Comparison of ENCODE assay signal across 12 mouse cellular contexts in the genomic region with DNA sequence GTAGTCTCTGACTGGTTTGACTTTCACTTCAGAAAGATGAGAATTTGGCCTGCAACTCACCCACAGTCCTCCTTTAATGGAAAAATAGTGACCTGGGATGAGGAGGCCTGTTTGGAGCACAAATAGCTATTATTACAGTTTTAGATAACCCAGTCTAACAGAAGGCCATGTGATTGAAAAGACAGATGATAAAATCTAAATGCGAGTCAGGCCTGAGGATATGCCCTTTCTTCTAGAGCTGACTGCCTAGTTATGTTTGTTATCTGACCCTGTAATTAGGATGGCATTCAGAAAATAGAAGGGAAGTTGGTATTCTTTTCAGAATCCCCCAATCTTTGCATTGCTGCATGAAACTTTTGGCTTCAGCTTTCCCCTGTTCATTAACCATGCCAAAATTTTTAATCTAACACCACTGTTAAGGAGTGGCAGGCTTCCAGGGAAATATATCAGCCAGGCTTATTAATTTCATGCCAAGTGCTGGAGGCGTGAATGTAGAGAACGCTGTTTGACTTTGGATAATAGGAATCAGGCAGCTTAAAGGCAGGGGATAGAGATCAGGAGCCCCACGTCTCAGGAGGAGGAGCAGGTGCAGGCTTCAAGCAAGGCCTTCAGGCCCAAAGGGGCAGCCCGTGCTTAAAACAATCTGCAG.
DNase-seq lines count a peak whose midpoint lies in the region; ATAC-seq lines count a peak whose summit lies in the region.
"Had no signal": no experiment of that assay in that cellular context is flagged by ENCODE, and none has a peak within 500 bp of the region (broad histone marks: within the 10 kb centered on the region; RNA-seq: fewer than 3 reads in every experiment).

No protein-coding gene starts in this region.

- H3K36me3 ChIP-seq in liver, embryonic 12.5 days, result no peaks in the 10 kb centered on the region

- H3K27me3 ChIP-seq in liver, embryonic 12.5 days (replicated peaks), result no peaks in the 10 kb centered on the region

- no peak overlapping the region for H3K27ac ChIP-seq in liver, embryonic 12.5 days

- no peak for ATAC-seq in liver, embryonic 12.5 days

- WGBS in liver, embryonic 12.5 days (ENCODE audit: insufficient replicate concordance), result 50% methylated on average over 5 of the region's 5 CpGs

- no peaks in the 10 kb centered on the region for H3K9me3 ChIP-seq in liver, embryonic 12.5 days (replicated peaks)

- no peaks in the 10 kb centered on the region for H3K4me1 ChIP-seq in liver, embryonic 12.5 days

- no peak overlapping the region for H3K4me3 ChIP-seq in liver, embryonic 12.5 days

- DNase-seq in heart, adult 8-10 months (ENCODE audit: low spot score), result peak; percentile 4
- no peak for DNase-seq in heart, adult 9 months (ENCODE audit: low spot score in 2 of 2)
- DNase-seq in testis, postnatal 14 days (ENCODE audit: low spot score), result peak; percentile 8
- DNase-seq in testis, postnatal 10 days (ENCODE audit: low spot score), result no peak
- DNase-seq in layer of hippocampus, adult 8-10 months (ENCODE audit: low spot score in 2 of 2), result peak; percentile 39 to 56
- DNase-seq in telencephalon, adult 2 months (ENCODE audit: low read depth, low spot score), result peak; percentile 42
- DNase-seq in adipocyte (ENCODE audit: low spot score), result no peak
- DNase-seq: adrenal gland, adult 2 months; B cell, adult 2 months; cerebellum, adult 9-10 months had no signal

- no peak overlapping the region for H3K9ac ChIP-seq in liver, embryonic 12.5 days

- no peak overlapping the region for H3K4me2 ChIP-seq in liver, embryonic 12.5 days
- H3K4me2 ChIP-seq: liver, embryonic 11.5 days had no signal

Comparison
In these comparisons a context has a peak if more than half of its experiments do, and no peak if none do; other contexts are left out.
1. DNase-seq: peak in heart, adult 8-10 months (single experiment), testis, postnatal 14 days (single experiment), layer of hippocampus, adult 8-10 months (2 of 2) and telencephalon, adult 2 months (single experiment); none in heart, adult 9 months (0 of 2), testis, postnatal 10 days (single experiment) and adipocyte (single experiment).